Mouse (Mus musculus) megakaryocyte, embryonic 14.5 days (primary cell): Measurements from ENCODE around the gene Mindy4b-ps.

Experiments used
- FLI1 ChIP-seq: IDR thresholded peaks from 2 replicates; pipeline ENCODE4 v1.6.1; 2012; ENCODE audit warnings: low read length, inconsistent platforms, mixed read lengths
- GATA1 ChIP-seq: IDR thresholded peaks from 3 replicates; pipeline ENCODE4 v1.6.1; 2012; ENCODE audit warnings: mixed read lengths, low read length, inconsistent platforms, borderline replicate concordance

DNA sequence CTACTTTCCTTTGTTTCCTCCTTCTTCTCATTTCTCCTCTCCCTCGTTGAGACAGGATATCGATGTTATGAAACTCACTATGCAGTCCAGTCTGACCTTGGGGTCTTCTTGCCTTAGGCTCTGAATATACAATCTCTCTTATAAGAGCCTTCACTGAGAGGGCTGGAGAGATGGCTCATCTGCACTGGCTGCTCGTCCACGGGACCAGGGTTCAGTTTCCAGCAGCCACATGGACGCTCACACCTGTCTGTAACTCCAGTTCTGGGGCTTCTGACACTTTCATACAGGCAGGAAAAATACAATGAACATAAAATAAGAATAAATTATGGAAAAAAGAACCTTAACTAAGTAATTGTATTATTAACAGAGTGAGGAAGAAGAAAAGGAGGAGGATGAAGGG is 9.5 kb upstream of the Mindy4b-ps start:
- TF ChIP-seq GATA1: no peak
- TF ChIP-seq FLI1: no peak
